Mouse (Mus musculus) spleen, postnatal 4 days (tissue): ENCODE measurements around the gene Dynlt1f.
"Not testable (repeated sequence)": the region's sequence is repeated elsewhere in the genome, so short reads cannot be mapped to it uniquely, and the experiment has no call there.

ENCODE experiments used
- DNase-seq, 2 experiments: peaks; one replicate each; pipeline ENCODE4 v3.0.0; 2022; ENCODE audit warnings: low spot score in 2 of 2

Dynlt1f gene

DNA sequence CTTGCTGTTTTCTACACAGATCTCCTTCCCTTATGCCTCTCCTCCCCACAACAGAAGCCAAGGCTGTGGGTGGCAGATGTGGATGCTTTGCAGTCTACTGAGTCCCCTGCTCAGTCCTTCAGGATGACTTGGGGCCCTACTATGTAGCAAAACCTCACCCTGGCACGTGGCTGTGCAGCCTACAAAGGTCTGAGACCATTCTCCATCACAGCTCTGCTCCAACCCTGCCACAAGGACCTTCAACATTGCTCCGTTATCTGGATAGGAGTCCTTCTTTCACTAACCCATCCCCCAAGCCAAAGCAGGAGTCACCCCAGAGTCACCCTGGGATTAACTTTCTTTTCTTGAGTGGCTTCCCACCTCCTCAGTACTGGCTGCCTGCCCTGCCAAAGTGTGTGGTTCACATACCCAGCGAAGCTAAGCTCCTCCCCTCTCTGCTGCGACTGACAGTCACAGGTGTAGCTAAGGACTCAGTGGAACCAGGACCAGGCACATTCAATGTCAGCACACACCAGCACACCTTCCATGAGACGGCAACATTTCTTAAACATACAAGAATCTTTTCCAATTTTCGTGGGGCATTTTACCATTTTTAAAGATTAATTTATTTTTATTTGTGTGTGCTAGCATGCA, 30.7 kb downstream of the Dynlt1f start:
- DNase-seq, result peak in 1 of 2 experiments; percentile 57

DNA sequence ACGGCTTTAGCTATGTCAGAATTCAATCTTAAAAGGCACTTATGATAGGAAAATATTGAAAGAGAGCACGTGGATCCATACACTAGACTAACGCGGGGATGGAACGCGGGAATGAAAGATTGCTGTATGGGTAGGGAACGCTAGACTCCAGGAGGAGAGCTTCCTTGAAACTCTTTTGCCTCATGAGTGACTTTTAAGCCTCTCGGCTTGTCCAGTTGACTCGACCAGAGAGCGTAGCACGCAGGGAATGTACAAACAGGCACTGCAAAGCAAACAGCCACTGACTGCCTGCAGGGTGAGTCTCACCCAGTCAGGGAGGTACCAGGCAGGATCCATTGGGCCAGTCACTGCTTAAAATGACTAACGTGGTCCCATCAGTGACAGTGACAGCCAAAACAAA, 33.7 kb downstream of the Dynlt1f start:
- peak in 1 of 2 experiments; percentile 64 for DNase-seq

DNA sequence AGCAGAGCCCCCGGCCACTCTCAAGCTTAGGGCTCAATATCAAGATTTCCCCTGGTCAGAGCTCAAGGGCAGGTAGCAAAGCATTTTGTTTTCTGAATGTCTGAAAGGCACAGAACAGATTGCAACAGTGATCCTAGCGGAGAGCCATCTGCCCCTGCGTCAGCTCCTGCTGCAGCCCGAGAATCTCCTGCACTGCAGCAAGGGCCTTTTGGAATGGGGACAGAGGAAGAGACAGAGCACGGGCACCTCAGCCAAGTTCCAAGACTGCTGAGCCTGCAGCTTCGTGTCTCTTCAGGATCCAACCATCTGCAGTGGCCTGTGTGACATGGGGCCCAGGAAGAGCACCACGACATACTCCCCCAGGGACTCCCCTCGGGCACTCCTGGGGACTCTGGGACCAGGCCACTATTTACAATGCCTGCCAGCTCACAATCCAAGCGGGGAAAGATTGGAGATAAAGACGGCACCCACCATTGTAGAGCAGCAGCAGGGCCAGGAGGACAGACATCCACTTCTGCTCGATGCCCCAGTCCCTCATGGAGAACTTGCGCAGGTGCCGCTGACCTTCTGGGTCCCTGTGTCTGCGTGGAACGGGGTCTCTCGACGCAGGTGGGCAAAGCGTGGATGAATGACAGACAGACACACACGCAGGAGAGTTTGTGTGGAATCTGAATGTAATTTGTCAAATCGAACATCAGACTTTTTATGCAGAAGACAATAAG, 34.8 kb downstream of the Dynlt1f start:
- DNase-seq, result peak in 1 of 2 experiments; percentile 62

DNA sequence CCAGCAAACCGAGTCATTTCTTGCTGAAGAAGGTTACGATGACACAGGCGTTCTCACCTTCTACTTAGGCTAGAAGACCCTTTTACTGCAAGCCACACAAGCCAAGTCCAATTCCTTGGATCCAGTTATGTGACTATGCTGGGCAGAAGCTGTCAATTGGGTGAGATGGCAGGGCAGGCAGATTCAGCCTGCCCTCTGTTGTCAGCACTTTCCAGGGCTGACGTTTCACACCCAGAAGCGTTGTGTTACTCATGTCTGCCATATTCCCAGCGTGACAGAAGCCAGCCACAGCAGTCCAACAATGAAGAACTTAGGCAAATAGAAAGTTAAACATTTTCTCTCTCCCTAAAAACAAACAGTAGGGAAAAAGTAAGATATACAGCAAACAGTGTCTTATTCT, 35.7 kb downstream of the Dynlt1f start:
- DNase-seq, result peak in 1 of 2 experiments; percentile 7

DNA sequence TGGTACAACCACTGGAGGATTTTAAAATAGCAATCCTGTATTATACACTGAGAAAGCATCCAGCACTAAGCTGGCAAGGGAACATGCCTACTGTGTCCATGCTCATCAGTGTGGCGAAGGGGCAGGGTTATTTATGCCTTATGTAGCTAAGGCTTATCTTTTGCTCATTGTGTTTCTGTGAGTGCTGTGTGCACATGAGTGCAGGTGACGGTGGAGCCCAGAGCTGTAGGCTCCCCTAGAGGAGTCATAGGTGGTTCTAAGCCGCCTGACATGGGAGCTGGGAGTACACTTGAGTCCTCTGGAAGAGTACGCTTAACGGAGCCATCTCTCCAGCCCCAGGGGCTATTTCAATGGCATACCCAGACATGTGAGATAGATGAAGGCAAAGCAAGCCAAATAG, 36.4 kb downstream of the Dynlt1f start:
- DNase-seq, result peak in 1 of 2 experiments; percentile 57

DNA sequence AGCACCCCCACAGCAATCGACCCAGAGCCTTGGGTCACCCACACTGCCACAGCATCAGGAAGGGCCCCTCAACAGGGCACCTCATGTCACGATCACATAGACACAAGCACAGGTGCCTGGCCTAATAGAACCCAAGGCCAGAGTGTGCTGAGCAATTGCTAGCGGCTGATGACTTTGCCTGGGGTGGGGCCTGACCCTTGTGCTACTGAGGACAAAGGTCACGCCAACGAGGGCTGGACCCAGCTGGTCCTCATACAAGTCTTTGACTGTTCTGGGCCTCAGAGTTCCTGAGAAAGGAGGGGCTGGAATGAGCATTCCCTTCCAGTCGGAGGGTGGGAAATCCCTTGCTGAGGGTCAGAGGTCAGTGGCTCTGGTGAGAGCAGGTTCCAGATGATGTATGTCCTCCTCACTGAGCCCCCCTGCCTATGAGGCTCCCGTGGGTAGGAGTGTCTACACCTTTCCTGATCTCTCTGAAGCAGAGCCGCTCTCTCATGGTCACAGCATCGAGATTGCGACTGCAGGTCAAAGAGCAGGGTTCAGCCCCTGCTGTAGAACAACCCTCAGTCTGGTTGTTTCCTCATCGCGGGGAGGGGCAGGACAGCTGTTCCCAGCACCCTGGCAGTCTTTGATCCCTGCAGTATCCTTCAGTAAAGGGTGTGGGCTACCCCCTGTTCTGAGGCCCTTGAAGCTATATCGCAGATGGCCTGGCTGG, 37.9 kb downstream of the Dynlt1f start:
- DNase-seq, result not testable (repeated sequence)

DNA sequence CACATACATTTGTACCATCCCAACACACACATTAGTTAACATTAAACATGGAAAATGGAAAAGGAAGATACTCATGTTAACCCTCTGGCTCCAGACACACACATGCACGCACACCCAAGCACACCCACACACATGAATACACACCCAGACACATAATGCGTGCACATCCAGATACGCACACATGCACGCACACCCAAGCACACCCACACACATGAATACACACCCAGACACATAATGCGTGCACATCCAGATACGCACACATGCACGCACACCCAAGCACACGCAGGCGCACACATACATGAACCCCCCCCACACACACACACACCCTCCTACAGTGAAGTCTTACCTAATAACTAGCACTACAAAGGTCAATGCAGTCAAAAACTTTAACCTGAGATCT, 39.0 kb downstream of the Dynlt1f start:
- DNase-seq, result not testable (repeated sequence)

DNA sequence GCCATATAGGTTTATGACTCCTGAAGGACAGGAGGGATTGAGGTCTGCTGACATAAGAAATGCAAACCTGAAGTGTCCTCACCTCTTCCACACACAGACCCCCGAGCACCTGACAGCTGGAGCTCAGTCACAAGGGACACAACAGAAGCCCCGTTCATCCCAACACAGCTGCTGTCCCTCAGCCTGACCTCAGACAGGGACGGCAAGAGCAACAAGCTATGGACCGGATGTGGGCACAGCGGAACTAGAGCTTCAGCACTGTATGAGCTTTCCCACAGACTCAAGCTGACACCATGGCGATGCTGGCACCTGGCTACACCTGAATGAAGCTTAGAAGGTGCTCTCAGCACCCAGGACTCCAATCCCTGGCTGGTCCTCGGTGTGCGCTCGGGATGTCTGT, 41.4 kb downstream of the Dynlt1f start:
- peak in 1 of 2 experiments; percentile 60 for DNase-seq

DNA sequence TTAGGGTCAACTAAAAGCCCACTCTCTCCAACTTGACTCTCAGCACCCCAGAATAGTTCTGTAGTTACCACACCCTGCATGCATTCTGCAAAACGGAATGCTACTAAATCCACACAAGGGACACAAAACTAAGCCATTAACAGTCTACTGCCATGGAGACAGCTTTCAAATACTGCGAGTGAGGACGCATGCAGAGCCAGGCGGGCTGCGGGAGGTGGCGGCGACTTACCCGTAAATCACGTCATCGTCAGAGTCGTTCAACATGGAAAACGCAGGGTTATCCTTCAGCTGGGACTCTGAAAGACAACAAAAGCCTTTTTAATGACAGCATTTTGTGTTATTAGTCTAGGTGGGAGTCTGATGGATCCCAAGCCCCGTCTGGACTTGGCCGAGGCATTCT, 42.2 kb downstream of the Dynlt1f start:
- peak in 1 of 2 experiments; percentile 61 for DNase-seq

DNA sequence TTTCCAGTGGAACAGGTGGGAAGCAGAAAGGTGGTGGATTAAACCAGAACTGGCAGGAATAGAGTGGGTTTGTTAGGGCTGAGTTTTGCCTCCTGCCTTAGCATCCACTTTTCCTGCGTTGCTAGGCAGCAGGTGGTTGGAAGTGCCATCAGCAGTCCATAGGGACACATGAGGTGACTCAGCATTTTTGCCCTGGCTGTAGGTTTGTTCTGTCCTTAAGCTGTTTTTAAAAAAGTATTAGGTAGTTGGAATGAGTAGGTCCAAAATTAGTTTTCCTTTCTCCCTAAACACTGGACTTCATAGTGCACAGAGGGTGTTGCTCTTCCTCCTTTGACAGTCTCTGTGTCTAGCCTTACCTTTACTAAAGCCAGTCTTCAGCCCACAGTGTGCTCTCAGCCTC, 50.4 kb downstream of the Dynlt1f start:
- not testable (repeated sequence) for DNase-seq

DNA sequence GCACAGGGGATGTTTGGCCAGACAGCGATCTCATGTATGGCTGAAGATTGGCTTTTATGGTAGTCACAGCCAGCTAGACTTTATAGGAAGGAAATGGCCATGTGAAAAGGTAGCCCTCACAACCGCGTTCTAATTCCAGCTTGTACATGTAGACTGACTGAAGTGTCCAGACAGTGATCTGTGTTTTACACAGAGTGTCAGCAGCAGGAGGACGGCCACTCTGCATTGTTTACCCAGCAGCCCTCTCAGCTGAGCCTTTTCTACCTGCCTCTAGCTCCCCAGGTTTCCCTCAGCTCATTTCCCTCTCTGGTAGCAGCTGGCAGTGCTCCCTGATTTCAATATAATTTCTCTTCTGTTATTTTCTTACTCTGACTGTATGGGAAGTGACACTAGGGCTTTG, 53.5 kb downstream of the Dynlt1f start:
- not testable (repeated sequence) for DNase-seq

DNA sequence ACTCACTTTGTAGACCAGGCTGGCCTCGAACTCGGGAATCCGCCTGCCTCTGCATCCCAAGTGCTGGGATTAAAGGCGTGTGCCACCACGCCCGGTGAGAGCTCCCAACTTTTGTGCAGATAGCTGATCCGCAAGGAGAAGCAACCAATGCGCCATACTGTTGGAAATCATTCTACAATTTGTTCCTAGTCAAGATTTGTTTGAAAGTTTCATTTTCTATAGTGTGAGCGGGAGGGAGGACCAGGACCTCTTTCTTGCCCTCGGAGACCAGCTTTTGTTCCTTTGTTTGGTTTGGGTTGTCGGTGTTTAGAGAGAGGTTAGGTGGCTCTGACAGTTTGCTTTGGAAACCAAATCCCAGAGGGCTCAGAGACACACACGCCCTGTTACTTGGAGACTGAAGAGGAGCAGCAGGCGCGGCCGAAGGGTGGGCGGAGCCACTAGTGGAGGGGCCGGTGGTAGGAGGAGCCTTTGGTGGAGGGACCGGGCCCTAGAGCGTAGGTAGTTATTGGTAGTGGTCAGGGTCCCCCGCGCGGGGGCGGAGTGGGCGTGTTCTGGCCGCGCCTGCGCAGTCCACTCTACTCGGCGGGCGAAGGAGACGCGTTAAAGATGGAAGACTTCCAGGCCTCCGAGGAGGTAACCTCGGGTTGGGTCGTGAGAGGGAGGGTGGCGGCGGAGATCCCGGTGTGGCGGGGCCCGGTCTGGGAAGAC, 54.3 kb downstream of the Dynlt1f start, which contains the start of gene Dynlt1c:
Gene Dynlt1c, plus strand, starts transcription at position 468 of the 708 bp plus-strand sequence.
- DNase-seq, result peak; percentile 75 to 80

DNA sequence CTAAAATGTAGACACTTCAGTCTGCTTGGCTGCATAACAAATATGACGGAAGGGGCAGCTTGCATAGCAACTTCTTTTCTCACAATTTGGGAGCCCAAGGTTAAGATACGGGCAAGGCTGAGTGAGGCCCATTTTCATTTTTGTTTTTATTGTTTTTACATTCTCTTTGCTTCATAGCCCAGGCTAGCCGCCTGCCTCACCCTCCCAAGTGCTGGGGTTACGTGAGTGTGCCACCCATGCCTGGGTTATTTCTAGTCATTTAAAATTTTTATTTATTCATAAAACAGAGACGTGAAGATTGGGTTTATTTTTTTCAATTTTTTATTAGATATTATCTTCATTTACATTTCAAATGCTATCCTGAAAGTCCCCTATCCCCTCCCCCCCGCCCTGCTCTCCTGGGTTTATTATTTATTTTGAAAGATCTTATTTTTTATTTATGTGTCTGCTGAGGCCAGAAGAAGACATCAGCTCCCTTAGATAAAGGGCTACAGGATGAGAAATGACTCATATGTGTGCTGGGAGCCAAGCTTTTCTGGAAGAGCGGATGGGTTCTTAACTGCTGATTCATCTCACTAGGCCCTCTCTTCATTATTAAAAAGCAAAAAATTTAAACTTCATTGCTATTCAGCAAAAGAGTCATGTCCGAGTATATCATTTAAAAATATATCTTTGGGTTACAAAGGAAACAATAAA, 55.3 kb downstream of the Dynlt1f start:
- DNase-seq, result not testable (repeated sequence)

DNA sequence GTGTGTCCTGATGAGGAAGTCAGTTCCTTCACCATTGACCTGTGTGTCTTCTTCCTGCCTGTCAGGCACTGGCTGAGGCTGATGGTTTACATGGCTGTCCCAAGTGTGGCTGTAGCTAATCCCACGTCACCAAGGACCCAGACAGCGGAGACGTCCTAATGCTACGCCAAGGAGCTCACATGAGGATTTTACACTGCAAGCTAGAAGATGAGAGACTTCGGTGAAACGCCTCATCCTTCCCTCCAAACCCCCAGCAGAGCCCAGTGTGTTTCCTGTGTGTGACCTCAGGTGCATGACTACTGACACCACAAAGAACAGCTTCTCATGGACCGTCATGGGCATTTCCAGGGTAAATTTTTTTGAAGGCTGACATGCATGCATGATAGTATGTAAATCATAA, 57.3 kb downstream of the Dynlt1f start:
- not testable (repeated sequence) for DNase-seq
